Mouse (Mus musculus): ENCODE data around the gene 8030474K03Rik.

DNA sequence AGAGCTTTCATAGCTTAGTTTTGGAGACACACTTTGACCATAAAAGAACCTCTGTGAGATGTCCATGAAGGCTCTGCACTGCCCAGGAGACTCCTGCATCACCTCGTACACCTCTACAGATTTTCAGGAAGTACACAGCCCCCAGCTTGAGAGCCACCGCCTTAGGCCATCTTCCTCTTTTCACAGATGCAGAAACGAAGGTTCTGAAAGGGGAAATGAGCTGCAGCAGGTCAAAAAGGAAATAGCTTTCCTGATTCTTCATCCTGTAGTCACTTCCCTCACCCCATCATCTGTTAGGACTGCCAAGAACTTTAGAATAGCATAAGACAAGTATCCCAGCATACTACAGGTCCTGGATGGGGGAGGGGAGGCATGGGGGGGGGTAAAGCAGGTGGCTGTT, 24.1 kb upstream of the 8030474K03Rik start:
- TF ChIP-seq CTCF (IDR thresholded peaks at IDR 0.05; ENCODE audit: insufficient read depth, low read depth, low read length) (no peak), POLR2A (IDR thresholded peaks at IDR 0.05; ENCODE audit: insufficient read depth, low read depth, low read length) (no peak)

All from olfactory bulb, adult 2 months (tissue).